Mouse (Mus musculus) ES-E14 (cell line): ENCODE results near the gene Nsrp1.

Experiments
- MAFK ChIP-seq: IDR thresholded peaks from 2 replicates; pipeline ENCODE4 v1.6.1; 2014; ENCODE audit warnings: mild to moderate bottlenecking, low read depth, low read length, inconsistent platforms; ENCODE audit not compliant: insufficient read depth
- ZNF384 ChIP-seq: IDR thresholded peaks from 2 replicates; pipeline ENCODE4 v1.6.1; 2012; ENCODE audit warnings: low read depth, low read length, inconsistent platforms

DNA sequence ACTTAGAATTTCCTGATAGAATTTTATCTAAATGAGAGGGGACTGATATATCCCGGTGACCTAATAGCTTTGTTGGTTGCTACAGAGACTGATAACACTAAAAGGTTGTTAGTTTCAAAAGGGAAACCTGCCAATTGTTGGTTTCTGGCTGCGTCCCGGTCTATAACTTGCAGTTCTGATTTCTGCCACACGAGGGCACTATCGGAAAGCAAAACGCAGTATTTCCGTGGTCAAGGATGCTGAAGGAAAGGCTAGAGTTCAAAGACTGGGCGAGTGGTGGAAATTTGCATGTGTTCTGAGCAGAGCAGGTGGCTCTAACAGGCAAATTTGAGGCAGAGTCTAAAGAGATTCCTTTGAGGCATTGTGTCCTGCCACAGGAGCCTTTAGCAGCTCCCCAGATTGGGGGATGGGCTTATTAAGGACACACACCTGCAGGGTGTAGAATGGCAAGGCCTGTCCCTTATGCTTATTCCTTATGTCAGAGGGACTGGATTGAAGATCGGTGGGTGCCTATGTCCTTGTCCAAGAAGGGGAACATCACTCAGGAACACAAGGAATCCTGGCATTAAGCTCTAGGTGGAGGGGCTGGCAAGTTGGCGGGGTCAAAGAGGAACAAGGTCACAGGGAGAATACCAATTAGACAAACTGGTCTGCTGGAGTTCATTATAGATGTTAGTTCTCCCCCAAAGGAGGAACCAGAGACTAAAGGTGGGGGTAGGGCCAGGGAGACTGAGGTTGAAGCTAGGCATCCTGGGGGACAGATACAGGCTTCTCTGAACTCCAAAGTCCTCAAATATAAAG is 22.1 kb upstream of the Nsrp1 start:
- TF ChIP-seq MAFK = no peak
- TF ChIP-seq ZNF384 = no peak
